Mouse (Mus musculus) embryonic facial prominence, embryonic 15.5 days (tissue): ENCODE data around the gene Tmc4. TPM values are rescaled to one million over a fixed set of nuclear protein-coding genes. Genes with fewer than 3 reads are reported as not detected.

Experiments used
- ATAC-seq: fragments of 200-750 bp; cut with Nextera tagmentation; 2 replicates; pipeline ENCODE4 v1.8.0; 2017; ENCODE audit warnings: low read depth, moderate TSS enrichment; ENCODE audit not compliant: insufficient number of reproducible peaks, low FRiP score, low TSS enrichment
- H3K27ac ChIP-seq: fragments of 300-500 bp; sonication (generic); replicated peaks from 2 replicates; pipeline ENCODE4 v1.5.1; 2015; ENCODE audit warnings: mild to moderate bottlenecking, inconsistent platforms
- H3K27me3 ChIP-seq: fragments of 300-500 bp; sonication (generic); 2 replicates; pipeline ENCODE4 v1.6.1; 2015; ENCODE audit warnings: inconsistent platforms
- H3K36me3 ChIP-seq: fragments of 300-500 bp; sonication (generic); 2 replicates; pipeline ENCODE4 v1.6.1; 2015; ENCODE audit warnings: mild to moderate bottlenecking, inconsistent platforms
- H3K4me1 ChIP-seq: fragments of 300-500 bp; sonication (generic); 2 replicates; pipeline ENCODE4 v1.6.1; 2015; ENCODE audit warnings: inconsistent platforms
- H3K4me2 ChIP-seq: fragments of 300-500 bp; sonication (generic); replicated peaks from 2 replicates; pipeline ENCODE4 v1.6.1; 2015; ENCODE audit warnings: mild to moderate bottlenecking, inconsistent platforms
- H3K4me3 ChIP-seq: fragments of 300-500 bp; sonication (generic); replicated peaks from 2 replicates; pipeline ENCODE4 v1.5.1; 2015; ENCODE audit warnings: mild to moderate bottlenecking, inconsistent platforms
- H3K9ac ChIP-seq: fragments of 300-500 bp; sonication (generic); 2 replicates; pipeline ENCODE4 v1.6.1; 2015; ENCODE audit warnings: inconsistent platforms
- H3K9me3 ChIP-seq: fragments of 300-500 bp; sonication (generic); replicated peaks from 2 replicates; pipeline ENCODE4 v1.6.1; 2016; ENCODE audit warnings: inconsistent platforms
- WGBS: fragments of 180-500 bp; shearing (Covaris S2); methylation state at CpG from one replicate; pipeline ENCODE4 v1.1.7; 2015; 5-methylcytosine and 5-hydroxymethylcytosine counted together
- polyA plus RNA-seq: library from polyadenylated mRNA; unstranded; fragments of >200 nt; fragmentation: Nextera tagmentation; extraction: Ambion mirVana; gene quantifications from 2 replicates; pipeline ENCODE4 v1.2.1, GENCODE M21; 2015

Tmc4 gene
- polyA plus RNA-seq, 1 experiment from 2014 or later = 14.3 TPM

- Histone ChIP-seq H3K9me3 (no peaks in the 10 kb centered on the region), H3K4me2 (peak overlapping the region; percentile 87), H3K27ac (peak overlapping the region; percentile 97), H3K36me3 (peaks cover 27% of the 10 kb centered on the region), H3K4me3 (peak overlapping the region; percentile 72), H3K27me3 (no peaks in the 10 kb centered on the region), H3K4me1 (peaks cover 16% of the 10 kb centered on the region), H3K9ac (peak overlapping the region; percentile 88)
- WGBS = 29% methylated on average over 3 of the region's 3 CpGs
- no peak for ATAC-seq
These were observed 14.6 kb upstream of the Tmc4 start for GRCm38 (mm10) chr7:3691919-3692318.

GRCm38 (mm10) chr7:3685400-3686187, 8.2 kb upstream of the Tmc4 start:
- ATAC-seq = no peak

GRCm38 (mm10) chr7:3684698-3685097, 7.3 kb upstream of the Tmc4 start:
- H3K4me2 ChIP-seq = no peak overlapping the region
- H3K27ac ChIP-seq = no peak overlapping the region
- H3K27me3 ChIP-seq = no peaks in the 10 kb centered on the region
- H3K4me3 ChIP-seq = no peak overlapping the region
- WGBS = 90% methylated on average over 8 of the region's 8 CpGs
- H3K9ac ChIP-seq = no peak overlapping the region
- H3K9me3 ChIP-seq = no peaks in the 10 kb centered on the region
- H3K4me1 ChIP-seq = no peaks in the 10 kb centered on the region
- peaks cover 60% of the 10 kb centered on the region for H3K36me3 ChIP-seq
- ATAC-seq = no peak

More at GRCm38 (mm10) chr7:3685400-3686187, 8.2 kb upstream of the Tmc4 start:
- Histone ChIP-seq H3K9ac (no peak overlapping the region), H3K27ac (no peak overlapping the region), H3K4me1 (no peaks in the 10 kb centered on the region), H3K36me3 (peaks cover 64% of the 10 kb centered on the region), H3K4me2 (no peak overlapping the region), H3K9me3 (no peaks in the 10 kb centered on the region), H3K4me3 (no peak overlapping the region), H3K27me3 (no peaks in the 10 kb centered on the region)
- 79% methylated on average over 31 of the region's 31 CpGs for WGBS

GRCm38 (mm10) chr7:3683908-3684550, 6.7 kb upstream of the Tmc4 start:
- no peak for ATAC-seq
- WGBS = 89% methylated on average over 10 of the region's 10 CpGs
- peaks cover 57% of the 10 kb centered on the region for H3K36me3 ChIP-seq

GRCm38 (mm10) chr7:3676371-3676770, 982 bp downstream of the Tmc4 start:
- Histone ChIP-seq H3K36me3 (peaks cover 11% of the 10 kb centered on the region; the same call in 1 of the 2 replicates), H3K4me2 (no peak overlapping the region), H3K27me3 (no peaks in the 10 kb centered on the region), H3K9ac (no peak overlapping the region), H3K27ac (no peak overlapping the region), H3K4me1 (no peaks in the 10 kb centered on the region), H3K4me3 (no peak overlapping the region), H3K9me3 (no peaks in the 10 kb centered on the region)
- 86% methylated on average over 12 of the region's 12 CpGs for WGBS
- ATAC-seq = no peak

More at GRCm38 (mm10) chr7:3683908-3684550, 6.7 kb upstream of the Tmc4 start:
- Histone ChIP-seq H3K27ac (no peak overlapping the region), H3K4me1 (no peaks in the 10 kb centered on the region), H3K9ac (no peak overlapping the region), H3K9me3 (no peaks in the 10 kb centered on the region), H3K4me2 (no peak overlapping the region), H3K27me3 (no peaks in the 10 kb centered on the region), H3K4me3 (no peak overlapping the region)

GRCm38 (mm10) chr7:3675228-3675548, 2.2 kb downstream of the Tmc4 start:
- WGBS = 76% methylated on average over 3 of the region's 3 CpGs
- H3K4me1 ChIP-seq = no peaks in the 10 kb centered on the region
- no peak overlapping the region for H3K9ac ChIP-seq
- H3K27ac ChIP-seq = no peak overlapping the region
- peaks cover 7% of the 10 kb centered on the region; the same call in 1 of the 2 replicates for H3K36me3 ChIP-seq
- H3K27me3 ChIP-seq = no peaks in the 10 kb centered on the region
- H3K4me2 ChIP-seq = no peak overlapping the region
- no peaks in the 10 kb centered on the region for H3K9me3 ChIP-seq
- ATAC-seq = no peak
- no peak overlapping the region for H3K4me3 ChIP-seq

- Histone ChIP-seq H3K4me3 (no peak overlapping the region), H3K4me2 (no peak overlapping the region), H3K27ac (no peak overlapping the region), H3K27me3 (no peaks in the 10 kb centered on the region), H3K36me3 (peaks cover 5% of the 10 kb centered on the region; the same call in 1 of the 2 replicates), H3K4me1 (no peaks in the 10 kb centered on the region), H3K9me3 (no peaks in the 10 kb centered on the region), H3K9ac (no peak overlapping the region)
- 75% methylated on average over 10 of the region's 10 CpGs for WGBS
- ATAC-seq = peak; percentile 48
These were observed 2.7 kb downstream of the Tmc4 start for GRCm38 (mm10) chr7:3674507-3675227.

- H3K27ac ChIP-seq = 0 out of 2 replicates have a peak overlapping the region, but pooled peaks have one; percentile 28
- H3K9ac ChIP-seq = no peak overlapping the region
- H3K4me3 ChIP-seq = peak overlapping the region; percentile 16
- H3K4me1 ChIP-seq = peaks cover 30% of the 10 kb centered on the region
- H3K27me3 ChIP-seq = no peaks in the 10 kb centered on the region
- ATAC-seq = no peak
- H3K36me3 ChIP-seq = peaks cover 19% of the 10 kb centered on the region
- H3K9me3 ChIP-seq = no peaks in the 10 kb centered on the region
- 0 out of 2 replicates have a peak overlapping the region, but pooled peaks have one; percentile 10 for H3K4me2 ChIP-seq
- WGBS = 22% methylated on average over 14 of the region's 14 CpGs
These were observed 10.4 kb downstream of the Tmc4 start for GRCm38 (mm10) chr7:3666921-3667391.

- Histone ChIP-seq H3K9ac (peak within 1 kb of the TSS; percentile 87), H3K4me3 (peak within 1 kb of the TSS; percentile 78), H3K9me3 (no peaks in the 10 kb centered on the region), H3K4me2 (peak within 1 kb of the TSS; percentile 83), H3K4me1 (peaks cover 30% of the 10 kb centered on the region), H3K36me3 (peaks cover 32% of the 10 kb centered on the region), H3K27me3 (no peaks in the 10 kb centered on the region), H3K27ac (peak within 1 kb of the TSS; percentile 95)
- WGBS = 2% methylated on average over 45 of the region's 45 CpGs
- peak; percentile 98 for ATAC-seq
These were observed 11.9 kb downstream of the Tmc4 start, which contains the start of gene Leng1 for GRCm38 (mm10) chr7:3665215-3666114. Gene Leng1 (minus strand): TSS chr7:3665840.

GRCm38 (mm10) chr7:3664524-3665214, 12.7 kb downstream of the Tmc4 start:
- Histone ChIP-seq H3K27me3 (no peaks in the 10 kb centered on the region), H3K27ac (peak overlapping the region; percentile 95), H3K9me3 (no peaks in the 10 kb centered on the region), H3K4me1 (peaks cover 30% of the 10 kb centered on the region), H3K4me3 (peak overlapping the region; percentile 78), H3K4me2 (peak overlapping the region; percentile 83), H3K36me3 (peaks cover 40% of the 10 kb centered on the region), H3K9ac (peak overlapping the region; percentile 87)
- 27% methylated on average over 15 of the region's 15 CpGs for WGBS
- ATAC-seq = peak; percentile 16
